Mouse (Mus musculus) heart, postnatal 0 days (tissue): Measurements from ENCODE around the gene Syf2.

Experiments used
- CTCF ChIP-seq: IDR thresholded peaks from 2 replicates; pipeline ENCODE4 v1.5.1; 2016; ENCODE audit warnings: antibody characterized with exemption, control low read depth, low read depth
- EP300 ChIP-seq: IDR thresholded peaks from 2 replicates; pipeline ENCODE4 v1.6.1; 2016; ENCODE audit warnings: antibody characterized with exemption, low read depth

DNA sequence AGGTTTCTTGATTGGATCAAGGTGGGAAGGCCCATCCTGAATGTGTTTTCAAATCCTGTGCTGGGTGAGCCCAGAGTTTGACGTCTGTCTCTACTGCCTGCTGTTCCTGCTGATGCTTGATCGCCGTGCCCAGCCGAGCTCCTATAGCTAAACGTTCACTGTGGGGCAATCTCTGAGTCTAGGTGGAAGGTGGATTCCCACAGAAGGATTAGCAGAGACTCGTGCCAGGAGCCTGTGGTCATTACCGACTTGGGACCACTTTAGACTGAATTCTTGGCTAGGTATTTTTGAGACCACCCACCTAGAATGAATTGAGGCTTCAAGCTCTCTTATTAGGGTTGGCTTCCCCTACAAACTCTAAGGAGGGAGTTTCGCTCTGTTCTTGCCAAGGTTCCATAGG, 48.2 kb downstream of the Syf2 start:
- TF ChIP-seq CTCF (no peak), EP300 (no peak)
